Mouse (Mus musculus) bone marrow, adult 2 months (tissue): ENCODE results near the gene Col4a5.

Experiments
- CTCF ChIP-seq: fragments of 200-500 bp; IDR thresholded peaks from 2 replicates; pipeline ENCODE4 v1.5.1; 2011; ENCODE audit warnings: low read length, control low read depth; ENCODE audit not compliant: control insufficient read depth, insufficient read depth
- POLR2A ChIP-seq: fragments of 200-500 bp; IDR thresholded peaks from 2 replicates; pipeline ENCODE4 v1.6.1; 2011; ENCODE audit warnings: low read depth, mild to moderate bottlenecking, control low read depth, low read length, borderline replicate concordance; ENCODE audit not compliant: control insufficient read depth

GRCm38 (mm10) chrX:141547471-141547870 lies 72.3 kb downstream of the Col4a5 start:
- TF ChIP-seq POLR2A (no peak), CTCF (no peak)
